Mouse (Mus musculus): ENCODE measurements around the gene Tns1. TPM values are rescaled to one million over a fixed set of nuclear protein-coding genes. Genes with fewer than 3 reads are reported as not detected.

The Tns1 gene
- polyA plus RNA-seq, 1 experiment: 400 TPM

DNA sequence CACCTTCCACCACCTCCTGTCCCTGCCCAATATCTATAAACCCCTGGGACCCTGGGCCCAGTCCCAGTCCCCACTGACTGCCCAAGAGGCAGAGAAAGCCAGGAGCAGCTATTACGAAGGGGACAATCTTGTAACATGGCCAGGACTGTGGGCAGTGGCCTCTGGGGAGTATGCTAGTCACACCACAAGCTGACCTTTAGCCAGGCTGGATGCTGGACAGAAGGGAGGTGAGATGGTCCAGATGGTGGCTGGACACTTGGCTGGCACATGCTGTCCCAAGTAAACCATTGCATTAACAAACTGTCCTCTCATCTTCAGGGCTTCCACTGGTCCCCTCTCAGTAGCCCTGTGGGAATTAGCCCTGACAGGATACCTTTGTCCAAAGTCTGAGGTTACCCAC is 79.8 kb downstream of the Tns1 start:
- peak; percentile 91 for DNase-seq

DNA sequence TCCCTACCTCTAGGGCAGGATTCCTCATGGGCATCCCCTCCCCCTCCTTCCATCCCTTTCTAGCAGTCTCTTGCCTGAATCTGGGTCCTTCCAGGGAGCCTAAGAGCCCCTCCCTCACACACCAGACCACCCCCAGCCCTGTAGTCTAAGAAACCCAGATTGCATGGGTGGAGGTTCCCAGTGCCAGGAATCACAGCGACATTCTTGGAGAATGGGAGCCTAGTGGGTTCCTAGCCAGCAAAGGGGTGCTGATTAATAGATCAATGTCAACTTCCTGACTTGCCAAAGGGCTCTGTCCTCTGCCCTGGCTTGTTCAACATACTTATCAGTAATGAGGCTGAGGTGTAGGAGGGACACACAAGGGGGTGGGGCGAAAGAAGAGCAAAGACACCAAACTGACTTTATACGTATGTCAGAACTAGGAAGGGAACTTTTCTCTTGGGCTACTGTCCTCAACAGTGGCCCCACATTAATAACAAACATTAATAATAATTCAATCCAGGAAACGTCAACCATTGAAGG is 80.6 kb downstream of the Tns1 start:
- TF ChIP-seq POLR2A (IDR thresholded peaks at IDR 0.05; ENCODE audit: low read depth, low read length): no peak
- TF ChIP-seq CTCF (conservative IDR thresholded peaks at IDR 0.05; ENCODE audit: insufficient read depth, insufficient read length, low read depth, low read length): no peak
- 40% methylated on average over 4 of the region's 4 CpGs for WGBS
- Histone ChIP-seq H3K27ac (ENCODE audit: insufficient read depth, low read depth, low read length) (peak overlapping the region; percentile 26; the same call in 1 of the 2 replicates), H3K27me3 (replicated peaks; ENCODE audit: control insufficient read depth, insufficient read depth, low read length) (no peaks in the 10 kb centered on the region), H3K4me3 (ENCODE audit: insufficient read depth, low read depth, low read length) (no peak overlapping the region), H3K4me1 (ENCODE audit: control insufficient read depth, insufficient read depth, low read length) (peaks cover 68% of the 10 kb centered on the region), H3K36me3 (ENCODE audit: control insufficient read depth, insufficient read depth, low read length) (no peaks in the 10 kb centered on the region)
- peak; percentile 39 for DNase-seq

More for the DNA sequence above, 79.8 kb downstream of the Tns1 start:
- peaks cover 68% of the 10 kb centered on the region for H3K4me1 ChIP-seq (ENCODE audit: control insufficient read depth, insufficient read depth, low read length)
- H3K27ac ChIP-seq (ENCODE audit: insufficient read depth, low read depth, low read length): peak overlapping the region; percentile 57
- 28% methylated on average over 1 of the region's 1 CpGs for WGBS
- no peaks in the 10 kb centered on the region for H3K36me3 ChIP-seq (ENCODE audit: control insufficient read depth, insufficient read depth, low read length)
- TF ChIP-seq POLR2A (IDR thresholded peaks at IDR 0.05; ENCODE audit: low read depth, low read length) (no peak), CTCF (conservative IDR thresholded peaks at IDR 0.05; ENCODE audit: insufficient read depth, insufficient read length, low read depth, low read length) (no peak)
- H3K27me3 ChIP-seq (replicated peaks; ENCODE audit: control insufficient read depth, insufficient read depth, low read length): no peaks in the 10 kb centered on the region
- no peak overlapping the region for H3K4me3 ChIP-seq (ENCODE audit: insufficient read depth, low read depth, low read length)

DNA sequence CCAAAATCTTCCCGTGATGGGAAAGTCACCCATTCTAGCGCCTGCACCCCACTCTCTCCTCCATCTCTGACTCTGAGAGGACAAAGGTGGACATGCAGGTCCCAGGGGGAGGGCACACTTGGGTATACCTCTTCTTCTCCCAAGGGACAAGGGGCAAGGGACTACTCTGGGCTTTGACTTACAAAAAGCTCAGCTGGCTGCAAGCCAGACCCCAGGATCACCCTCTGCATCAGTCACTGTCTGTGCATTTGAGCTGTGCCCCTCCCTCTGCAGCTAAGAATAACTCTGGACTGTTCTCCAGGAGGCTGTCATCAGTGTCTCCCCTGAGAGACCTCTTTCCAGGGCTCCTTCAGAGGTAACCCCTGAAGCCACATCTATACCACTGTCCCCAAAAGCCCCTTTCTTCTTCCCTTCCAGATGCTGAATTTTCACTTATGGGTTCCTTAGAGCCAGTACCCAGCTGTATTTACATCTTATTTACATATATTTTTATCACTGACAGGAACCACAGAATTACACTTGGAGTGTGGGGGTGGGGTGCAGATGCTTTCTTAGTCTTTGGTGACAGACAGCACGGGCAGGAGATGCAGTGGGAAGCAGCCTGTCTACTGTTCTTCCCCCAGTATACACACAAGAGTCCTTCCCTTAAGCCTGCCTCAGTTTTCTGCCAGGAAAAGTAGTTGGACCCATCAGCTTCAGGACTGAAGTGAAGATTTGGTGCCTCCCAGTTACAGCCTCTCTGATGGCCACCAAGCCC is 81.4 kb downstream of the Tns1 start:
- peak overlapping the region; percentile 43; the same call in 1 of the 2 replicates for H3K27ac ChIP-seq (ENCODE audit: insufficient read depth, low read depth, low read length)
- WGBS: 47% methylated on average over 3 of the region's 3 CpGs
- no peak overlapping the region for H3K4me3 ChIP-seq (ENCODE audit: insufficient read depth, low read depth, low read length)
- DNase-seq: peak; percentile 80
- no peak for TF ChIP-seq POLR2A (IDR thresholded peaks at IDR 0.05; ENCODE audit: low read depth, low read length)
- TF ChIP-seq CTCF (conservative IDR thresholded peaks at IDR 0.05; ENCODE audit: insufficient read depth, insufficient read length, low read depth, low read length): no peak
- no peaks in the 10 kb centered on the region for H3K27me3 ChIP-seq (replicated peaks; ENCODE audit: control insufficient read depth, insufficient read depth, low read length)
- no peaks in the 10 kb centered on the region for H3K36me3 ChIP-seq (ENCODE audit: control insufficient read depth, insufficient read depth, low read length)
- peaks cover 64% of the 10 kb centered on the region for H3K4me1 ChIP-seq (ENCODE audit: control insufficient read depth, insufficient read depth, low read length)

DNA sequence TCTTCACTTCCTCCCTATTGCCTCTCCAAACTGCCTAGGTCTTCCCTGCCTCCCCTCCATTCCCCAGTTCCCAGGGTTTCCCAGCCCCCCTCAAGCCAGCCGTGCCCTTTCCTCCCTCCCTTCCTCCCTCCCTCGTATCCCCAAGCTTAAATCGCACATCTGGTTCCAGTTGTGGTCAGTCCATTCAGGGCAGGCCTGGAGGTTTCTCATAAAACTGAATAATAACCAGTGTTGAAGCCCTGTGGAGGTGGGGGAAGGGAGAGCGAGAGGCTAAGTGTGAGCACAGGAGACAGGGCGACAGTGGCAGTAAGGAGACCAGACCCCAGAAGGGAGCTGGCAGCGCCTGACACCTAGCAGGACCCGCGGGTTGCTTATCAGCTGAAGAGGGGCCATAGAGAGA is 82.6 kb downstream of the Tns1 start:
- Histone ChIP-seq H3K36me3 (ENCODE audit: control insufficient read depth, insufficient read depth, low read length) (no peaks in the 10 kb centered on the region), H3K4me3 (ENCODE audit: insufficient read depth, low read depth, low read length) (no peak overlapping the region), H3K4me1 (ENCODE audit: control insufficient read depth, insufficient read depth, low read length) (peaks cover 56% of the 10 kb centered on the region), H3K27me3 (replicated peaks; ENCODE audit: control insufficient read depth, insufficient read depth, low read length) (no peaks in the 10 kb centered on the region), H3K27ac (ENCODE audit: insufficient read depth, low read depth, low read length) (peak overlapping the region; percentile 43)
- DNase-seq: peak; percentile 54
- 45% methylated on average over 8 of the region's 8 CpGs for whole genome bisulfite sequencing
- TF ChIP-seq CTCF (conservative IDR thresholded peaks at IDR 0.05; ENCODE audit: insufficient read depth, insufficient read length, low read depth, low read length): no peak

DNA sequence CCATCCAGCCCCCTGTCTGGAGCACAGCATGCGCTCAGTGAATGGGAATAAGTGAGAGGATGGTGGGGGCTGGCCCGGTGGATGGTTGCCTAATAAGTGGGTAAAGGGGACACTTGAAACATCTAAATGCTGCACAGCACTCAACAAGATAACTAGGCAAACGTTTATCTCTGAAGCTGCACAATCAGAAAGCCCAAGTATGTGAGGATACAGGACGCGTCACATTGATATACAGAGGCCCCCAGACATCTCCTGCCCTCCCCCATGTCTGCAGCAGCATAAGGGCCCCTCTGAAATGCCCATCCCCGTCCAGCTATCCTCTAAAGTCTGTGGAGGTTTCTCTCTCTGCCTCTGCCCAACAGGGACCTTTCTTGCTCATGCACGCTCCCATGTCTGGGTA is 83.1 kb downstream of the Tns1 start:
- Histone ChIP-seq H3K36me3 (ENCODE audit: control insufficient read depth, insufficient read depth, low read length) (no peaks in the 10 kb centered on the region), H3K27ac (ENCODE audit: insufficient read depth, low read depth, low read length) (peak overlapping the region; percentile 12), H3K27me3 (replicated peaks; ENCODE audit: control insufficient read depth, insufficient read depth, low read length) (no peaks in the 10 kb centered on the region), H3K4me1 (ENCODE audit: control insufficient read depth, insufficient read depth, low read length) (peaks cover 51% of the 10 kb centered on the region), H3K4me3 (ENCODE audit: insufficient read depth, low read depth, low read length) (no peak overlapping the region)
- no peak for DNase-seq
- no peak for TF ChIP-seq POLR2A (IDR thresholded peaks at IDR 0.05; ENCODE audit: low read depth, low read length)
- TF ChIP-seq CTCF (conservative IDR thresholded peaks at IDR 0.05; ENCODE audit: insufficient read depth, insufficient read length, low read depth, low read length): no peak
- 79% methylated on average over 7 of the region's 7 CpGs for WGBS

DNA sequence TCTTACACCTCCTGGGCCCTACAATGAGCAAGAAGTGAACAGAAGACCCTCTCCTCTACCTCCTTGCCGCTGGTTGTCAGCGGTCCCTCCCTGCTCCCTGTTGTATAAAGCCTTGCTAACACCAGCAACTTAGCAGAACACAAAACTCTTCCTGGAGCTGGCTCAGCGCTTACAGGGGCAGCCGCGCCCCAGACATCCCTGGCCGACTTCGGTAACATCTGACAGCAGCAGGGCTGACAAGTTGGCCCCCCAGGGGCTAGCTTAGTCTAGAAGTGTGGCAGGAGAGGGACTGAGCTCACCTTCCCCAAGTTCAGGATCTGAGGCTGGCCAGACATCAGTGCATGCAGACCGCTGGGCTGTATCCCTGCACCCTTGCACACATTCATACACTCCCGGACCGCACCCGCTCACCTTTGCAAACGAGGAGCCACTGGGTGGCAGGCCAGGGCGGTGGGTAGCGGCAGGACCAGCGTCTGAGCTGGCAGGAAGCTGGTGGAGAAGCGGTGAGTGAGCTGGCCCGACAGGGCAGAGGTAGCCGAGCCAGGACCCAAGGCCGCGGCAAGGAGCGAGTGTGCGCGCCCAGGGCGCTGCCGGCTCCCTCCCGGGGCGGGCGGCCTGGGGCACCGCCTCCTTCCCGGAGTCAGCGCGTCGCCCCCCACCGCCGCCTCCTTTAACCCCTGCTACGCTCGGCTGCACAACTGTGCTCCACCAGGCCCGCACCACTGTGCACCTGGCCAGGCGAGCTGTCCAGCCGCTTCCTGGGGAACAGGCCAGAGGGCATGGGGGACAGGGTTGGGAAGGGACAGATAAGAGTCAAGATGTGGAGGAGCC is 87.5 kb downstream of the Tns1 start:
- Histone ChIP-seq H3K36me3 (ENCODE audit: control insufficient read depth, insufficient read depth, low read length) (no peaks in the 10 kb centered on the region; the same call in 1 of the 2 replicates), H3K4me3 (ENCODE audit: insufficient read depth, low read depth, low read length) (peak overlapping the region; percentile 87), H3K27me3 (replicated peaks; ENCODE audit: control insufficient read depth, insufficient read depth, low read length) (no peaks in the 10 kb centered on the region), H3K27ac (ENCODE audit: insufficient read depth, low read depth, low read length) (peak overlapping the region; percentile 96), H3K4me1 (ENCODE audit: control insufficient read depth, insufficient read depth, low read length) (peaks cover 33% of the 10 kb centered on the region)
- peak; percentile 92 for DNase-seq
- WGBS: under 1% methylated on average over 38 of the region's 40 CpGs
- TF ChIP-seq POLR2A (IDR thresholded peaks at IDR 0.05; ENCODE audit: low read depth, low read length) (no peak), CTCF (conservative IDR thresholded peaks at IDR 0.05; ENCODE audit: insufficient read depth, insufficient read length, low read depth, low read length) (no peak)
